Mouse (Mus musculus) heart, postnatal 0 days (tissue): ENCODE results near the gene Plxna4.

ENCODE experiments used
- CTCF ChIP-seq: IDR thresholded peaks from 2 replicates; pipeline ENCODE4 v1.5.1; 2016; ENCODE audit warnings: antibody characterized with exemption, control low read depth, low read depth
- EP300 ChIP-seq: IDR thresholded peaks from 2 replicates; pipeline ENCODE4 v1.6.1; 2016; ENCODE audit warnings: antibody characterized with exemption, low read depth

GRCm38 (mm10) chr6:32120931-32121330, 467.1 kb downstream of the Plxna4 start:
- TF ChIP-seq CTCF = no peak
- TF ChIP-seq EP300 = no peak
